Mouse (Mus musculus) ES-E14 (cell line): ENCODE measurements around the gene Tff3. TPM values are rescaled to one million over a fixed set of nuclear protein-coding genes. Genes with fewer than 3 reads are reported as not detected.

Experiments
- DNase-seq: peaks from one replicate; pipeline ENCODE4 v3.0.0-alpha.2; 2013; ENCODE audit warnings: low read depth, low spot score
- H3K27ac ChIP-seq: 2 replicates; pipeline ENCODE4 v1.5.1; 2012; ENCODE audit warnings: low read depth, mild to moderate bottlenecking, low read length, moderate library complexity, mixed read lengths; ENCODE audit not compliant: poor library complexity, insufficient read depth, severe bottlenecking
- H3K36me3 ChIP-seq: 2 replicates; pipeline ENCODE4 v1.6.1; 2012; ENCODE audit warnings: mild to moderate bottlenecking, low read length, moderate library complexity, mixed read lengths; ENCODE audit not compliant: control insufficient read depth, poor library complexity, insufficient read depth, severe bottlenecking
- H3K4me1 ChIP-seq, 2 experiments: fragments of 150-350 bp in 1 of 2; sonication (generic) in 1 of 2; 2 replicates each; pipeline ENCODE4 v1.6.1; 2012; ENCODE audit warnings: low read length in 2 of 2, mild to moderate bottlenecking in 1 of 2, mixed read lengths in 1 of 2; ENCODE audit not compliant: control insufficient read depth in 2 of 2, insufficient read depth in 2 of 2, poor library complexity in 1 of 2
- H3K4me3 ChIP-seq, 2 experiments: fragments of 150-350 bp in 1 of 2; sonication (generic) in 1 of 2; 2 replicates each; pipeline ENCODE4 v1.5.1; 2012; ENCODE audit warnings: low read length in 2 of 2, low read depth in 1 of 2, mild to moderate bottlenecking in 1 of 2, mixed read lengths in 1 of 2; ENCODE audit not compliant: insufficient read depth in 1 of 2, poor library complexity in 1 of 2, severe bottlenecking in 1 of 2
- H3K9ac ChIP-seq: 2 replicates; pipeline ENCODE4 v1.6.1; 2012; ENCODE audit warnings: low read depth, mild to moderate bottlenecking, low read length, mixed read lengths; ENCODE audit not compliant: poor library complexity, insufficient read depth, severe bottlenecking
- H3K9me3 ChIP-seq: fragments of 150-350 bp; sonication (generic); 2 replicates; pipeline ENCODE4 v1.6.1; 2012; ENCODE audit warnings: low read depth, mild to moderate bottlenecking, low read length; ENCODE audit not compliant: control insufficient read depth, insufficient read depth
- CHD2 ChIP-seq: IDR thresholded peaks from 2 replicates; pipeline ENCODE4 v1.6.1; 2014; ENCODE audit warnings: mild to moderate bottlenecking, low read depth, low read length, inconsistent platforms
- HCFC1 ChIP-seq: IDR thresholded peaks from 2 replicates; pipeline ENCODE4 v1.6.1; 2012; ENCODE audit warnings: low read length, inconsistent platforms, borderline replicate concordance; ENCODE audit not compliant: insufficient read depth
- MAFK ChIP-seq: IDR thresholded peaks from 2 replicates; pipeline ENCODE4 v1.6.1; 2014; ENCODE audit warnings: mild to moderate bottlenecking, low read depth, low read length, inconsistent platforms; ENCODE audit not compliant: insufficient read depth
- ZC3H11A ChIP-seq: IDR thresholded peaks from 2 replicates; pipeline ENCODE4 v1.6.1; 2012; ENCODE audit warnings: low read depth, mild to moderate bottlenecking, inconsistent platforms, low read length, borderline replicate concordance
- ZNF384 ChIP-seq: IDR thresholded peaks from 2 replicates; pipeline ENCODE4 v1.6.1; 2012; ENCODE audit warnings: low read depth, low read length, inconsistent platforms
- in situ Hi-C, 2 experiments: fragments of 600-800 bp; cut with MboI; formaldehyde crosslinking; loops; one replicate each; pipeline ENCODE4 v1.15.1; 2025; ENCODE audit warnings: low sequenced_read_pairs in 2 of 2, inconsistent platforms in 1 of 2; ENCODE audit not compliant: unreplicated experiment in 2 of 2
- total RNA-seq: library from RNA; depleted of rRNA; stranded (reverse); fragments of 300-350 nt; gene quantifications from 2 replicates; pipeline ENCODE4 v1.2.3, GENCODE M21; 2012

Tff3 gene
- total RNA-seq, 1 experiment = not detected

GRCm38 (mm10) chr17:31162607-31163006, 33.2 kb upstream of the Tff3 start:
- Histone ChIP-seq H3K27ac (no peak overlapping the region), H3K9ac (no peak overlapping the region), H3K36me3 (no peaks in the 10 kb centered on the region), H3K4me3 (no peak overlapping the region), H3K9me3 (no peaks in the 10 kb centered on the region), H3K4me1 (no peaks in the 10 kb centered on the region)
- DNase-seq = no peak
- in situ Hi-C loops = no loop called here
- no peak for TF ChIP-seq HCFC1
- TF ChIP-seq CHD2 = no peak
- TF ChIP-seq ZC3H11A = no peak
- TF ChIP-seq MAFK = no peak
- no peak for TF ChIP-seq ZNF384

GRCm38 (mm10) chr17:31160291-31160690, 30.8 kb upstream of the Tff3 start:
- no peak for DNase-seq
- no peak for TF ChIP-seq MAFK
- no peak for TF ChIP-seq ZC3H11A
- no peak for TF ChIP-seq HCFC1
- no peak for TF ChIP-seq CHD2
- TF ChIP-seq ZNF384 = no peak
- Histone ChIP-seq H3K4me3 (no peak overlapping the region), H3K9ac (no peak overlapping the region), H3K9me3 (no peaks in the 10 kb centered on the region), H3K27ac (no peak overlapping the region), H3K4me1 (no peaks in the 10 kb centered on the region), H3K36me3 (no peaks in the 10 kb centered on the region)
- in situ Hi-C loops = no loop called here

- H3K4me1 ChIP-seq = no peaks in the 10 kb centered on the region
- in situ Hi-C loops = no loop called here
- no peak overlapping the region for H3K9ac ChIP-seq
- no peaks in the 10 kb centered on the region for H3K9me3 ChIP-seq
- DNase-seq = peak; percentile 35
- TF ChIP-seq HCFC1 = no peak
- no peak for TF ChIP-seq ZC3H11A
- TF ChIP-seq MAFK = no peak
- TF ChIP-seq ZNF384 = no peak
- no peak for TF ChIP-seq CHD2
- H3K27ac ChIP-seq = no peak overlapping the region
- H3K36me3 ChIP-seq = no peaks in the 10 kb centered on the region
- no peak overlapping the region for H3K4me3 ChIP-seq
Observed at GRCm38 (mm10) chr17:31157921-31158320, 28.5 kb upstream of the Tff3 start.

- no peaks in the 10 kb centered on the region for H3K9me3 ChIP-seq
- no peak for DNase-seq
- H3K27ac ChIP-seq = no peak overlapping the region
- no peaks in the 10 kb centered on the region for H3K4me1 ChIP-seq
- H3K36me3 ChIP-seq = no peaks in the 10 kb centered on the region
- TF ChIP-seq ZNF384 = no peak
- TF ChIP-seq CHD2 = no peak
- no peak for TF ChIP-seq MAFK
- TF ChIP-seq HCFC1 = no peak
- TF ChIP-seq ZC3H11A = no peak
- in situ Hi-C loops = no loop called here
- H3K4me3 ChIP-seq = no peak overlapping the region
- H3K9ac ChIP-seq = no peak overlapping the region
Observed at GRCm38 (mm10) chr17:31153785-31154184, 24.3 kb upstream of the Tff3 start.

DNA sequence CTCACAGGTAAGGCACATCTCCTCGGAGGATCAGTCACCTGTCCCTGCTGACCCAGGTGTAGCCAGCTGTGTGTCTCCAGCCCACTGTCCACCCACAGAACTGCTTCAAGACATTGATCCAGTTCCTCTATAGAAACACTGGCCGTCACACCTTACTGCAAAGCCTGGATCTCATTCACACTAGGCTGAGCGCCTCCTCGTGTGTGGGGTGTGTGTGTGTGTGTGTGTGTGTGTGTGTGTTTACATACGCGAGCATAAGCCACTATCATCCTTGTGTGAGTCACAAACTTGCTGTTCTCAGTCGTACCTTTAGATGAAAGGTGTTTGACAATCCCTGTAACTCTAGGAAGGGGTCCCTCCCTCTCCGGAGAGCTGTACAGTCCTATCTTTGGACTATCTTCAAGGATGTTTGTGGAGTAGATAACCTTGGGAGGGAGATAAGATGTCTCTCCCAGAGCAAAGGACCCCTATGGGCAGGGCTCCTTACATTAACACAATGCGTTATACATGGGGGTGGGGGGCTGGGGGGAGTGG, 23.6 kb upstream of the Tff3 start:
- Histone ChIP-seq H3K27ac (no peak overlapping the region), H3K9ac (no peak overlapping the region), H3K36me3 (no peaks in the 10 kb centered on the region), H3K9me3 (no peaks in the 10 kb centered on the region), H3K4me1 (no peaks in the 10 kb centered on the region), H3K4me3 (no peak overlapping the region)
- TF ChIP-seq ZNF384 (no peak), HCFC1 (no peak), ZC3H11A (no peak), CHD2 (no peak), MAFK (no peak)
- in situ Hi-C loops = no loop called here
- no peak for DNase-seq
